Mouse (Mus musculus) brain, adult 2 months (tissue): Measurements from ENCODE around the gene Fthl17e.
A peak's percentile ranks its signal among the peaks of the same experiment; 100 is the strongest.
"Not testable (repeated sequence)": the region's sequence is repeated elsewhere in the genome, so short reads cannot be mapped to it uniquely, and the experiment has no call there.

Source experiments
- DNase-seq: peaks from one replicate; pipeline ENCODE4 v3.0.0; 2011; ENCODE audit warnings: low read depth, low spot score

Gene Fthl17e

DNA sequence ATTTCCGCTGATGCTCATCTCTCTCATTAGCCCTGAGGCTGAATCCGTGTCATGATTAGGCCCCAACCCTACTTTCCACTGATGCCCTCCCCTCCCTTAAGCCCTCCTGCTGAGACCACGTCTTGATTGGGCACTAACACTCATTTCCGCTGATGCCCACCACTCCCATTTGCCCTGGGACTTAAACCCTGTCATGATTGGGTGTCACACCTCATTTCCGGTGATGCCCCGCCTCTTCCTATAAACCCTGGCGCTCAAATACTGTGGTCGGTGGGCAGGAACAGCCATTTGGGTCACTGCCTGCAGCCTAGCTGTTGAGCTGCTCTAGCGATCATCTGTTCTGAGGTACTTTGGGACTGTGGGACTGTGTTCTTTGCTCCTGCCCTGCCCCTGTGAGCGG, at the start of gene Fthl17e:
Gene Fthl17e, plus strand, starts transcription at position 301 of the 400 bp plus-strand sequence.
- not testable (repeated sequence) for DNase-seq

GRCm38 (mm10) chrX:8986655-8987054, 46.6 kb upstream of the Fthl17e start, which contains the start of gene Fthl17d:
Gene Fthl17d, minus strand, starts transcription at chrX:8986755.
- not testable (repeated sequence) for DNase-seq

DNA sequence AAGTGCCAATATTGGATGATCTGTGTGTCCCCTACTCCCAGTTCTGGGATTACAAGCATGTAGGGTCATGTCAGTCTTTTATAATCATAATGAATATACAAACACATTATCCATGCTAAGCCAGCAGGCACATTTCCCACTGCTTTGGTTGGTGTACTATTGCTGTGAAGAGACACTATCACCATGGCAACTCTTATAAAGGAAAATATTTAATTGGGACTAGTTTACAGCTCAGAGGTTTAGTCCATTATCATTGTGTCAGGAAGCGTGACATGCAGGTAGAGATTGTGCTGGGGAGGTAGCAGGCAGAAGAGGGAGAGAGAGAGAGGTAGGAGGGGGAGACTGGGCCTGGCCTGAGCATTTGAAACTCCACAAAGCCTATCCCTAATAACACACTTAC, 17.2 kb upstream of the Fthl17e start:
- peak; percentile 4 for DNase-seq

- DNase-seq: no peak
These were observed 13.8 kb upstream of the Fthl17e start for GRCm38 (mm10) chrX:9019481-9019880.

GRCm38 (mm10) chrX:9041611-9042010, 8.3 kb downstream of the Fthl17e start:
- not testable (repeated sequence) for DNase-seq

DNA sequence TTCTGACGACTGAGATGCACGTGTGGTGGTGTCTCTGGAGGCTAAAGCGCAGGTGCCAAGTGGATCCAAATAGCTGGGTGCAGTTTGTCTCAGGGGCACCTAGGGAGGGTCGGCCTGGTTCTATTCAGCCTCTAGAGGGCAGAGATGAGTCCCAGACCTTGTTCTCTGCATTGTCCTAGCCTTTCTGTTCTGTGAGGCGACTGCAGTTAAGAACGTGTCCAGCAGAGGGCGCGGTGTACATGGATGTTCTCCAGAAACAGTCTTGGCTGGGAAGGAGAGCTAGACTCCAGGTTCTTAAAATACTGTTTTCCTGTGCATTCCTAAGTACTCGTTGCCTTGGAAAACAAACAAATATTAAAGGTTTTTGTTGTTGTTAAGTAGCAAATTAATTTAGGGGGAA, 27.7 kb downstream of the Fthl17e start:
- peak; percentile 22 for DNase-seq

- DNase-seq: no peak
These were observed 28.8 kb downstream of the Fthl17e start for GRCm38 (mm10) chrX:9062101-9062500.

GRCm38 (mm10) chrX:9062715-9063114, 29.4 kb downstream of the Fthl17e start, which contains the start of gene Fthl17f:
Gene Fthl17f, plus strand, starts transcription at chrX:9063015.
- not testable (repeated sequence) for DNase-seq

- DNase-seq: peak; percentile 30
These were observed 44.4 kb downstream of the Fthl17e start for GRCm38 (mm10) chrX:9077699-9078098.
